Mouse (Mus musculus): ENCODE results near the gene Bag2.

Bag2 gene

GRCm38 (mm10) chr1:33757491-33758041 lies at the start of gene Bag2:
Gene Bag2 (minus strand): TSS chr1:33757795.
- in situ Hi-C loops (cut with MseI, MboI), result no loop called here

GRCm38 (mm10) chr1:33803323-33803722 lies 45.7 kb upstream of the Bag2 start:
- in situ Hi-C loops (cut with MseI, MboI), result no loop called here

DNA sequence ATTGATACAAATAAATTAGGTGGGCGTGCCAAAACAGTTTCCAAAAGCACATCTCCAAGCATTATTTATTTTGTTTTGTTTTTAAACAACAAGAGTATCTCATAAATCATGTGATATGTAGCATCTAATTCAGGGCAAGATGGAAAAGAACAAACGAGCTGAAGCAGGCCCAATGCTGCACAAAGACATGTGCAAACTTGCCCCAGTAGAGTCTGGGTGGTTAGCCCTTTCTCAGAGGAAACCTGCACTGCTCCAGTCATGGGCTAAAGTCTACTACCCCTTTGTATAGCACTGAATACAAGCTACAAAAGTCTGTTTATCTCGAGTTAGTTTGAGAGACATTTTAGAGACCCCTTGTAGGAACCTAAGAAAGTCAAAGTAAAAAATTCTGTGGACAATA lies 42.0 kb upstream of the Bag2 start:
- in situ Hi-C loops (cut with MseI, MboI), result no loop called here

DNA sequence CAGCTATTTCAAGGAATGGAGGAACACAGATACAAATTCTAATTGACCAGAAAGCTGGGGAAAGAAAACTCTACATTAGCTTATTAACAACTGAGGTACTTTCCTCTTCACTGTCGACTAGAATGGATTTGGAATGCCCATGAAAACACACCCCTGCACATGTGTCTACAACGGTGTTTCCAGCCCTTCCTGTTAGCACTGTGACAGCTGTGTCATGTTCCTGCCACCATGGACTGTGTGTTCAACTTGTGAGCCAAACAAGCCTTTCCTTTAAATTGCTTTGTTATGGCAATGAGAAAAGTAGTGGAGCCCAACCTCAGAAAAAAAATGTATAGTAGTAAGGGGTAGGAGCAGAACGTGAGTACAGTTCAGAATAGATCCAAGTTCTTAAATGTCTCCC lies 30.9 kb upstream of the Bag2 start:
- in situ Hi-C loops (cut with MseI, MboI), result no loop called here

GRCm38 (mm10) chr1:33788072-33788471 lies 30.5 kb upstream of the Bag2 start:
- in situ Hi-C loops (cut with MseI, MboI), result no loop called here

DNA sequence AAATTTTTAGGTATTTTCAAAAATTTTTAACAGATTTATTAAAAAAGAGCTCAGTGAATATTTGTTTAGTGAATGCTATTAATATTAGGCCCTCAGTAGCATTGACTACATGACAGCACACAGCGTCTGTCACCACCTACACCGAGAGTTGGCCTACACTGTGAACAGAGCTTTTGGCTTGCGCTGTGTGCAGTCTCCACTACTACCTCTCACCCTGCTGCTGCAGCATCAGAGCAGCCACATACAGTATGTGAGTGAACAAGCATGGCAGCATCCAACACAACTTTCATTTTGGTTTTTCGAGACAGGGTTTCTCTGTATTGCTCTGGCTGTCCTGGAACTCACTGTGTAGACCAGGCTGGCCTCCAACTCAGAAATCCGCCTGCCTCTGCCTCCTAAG lies 27.0 kb upstream of the Bag2 start:
- in situ Hi-C loops (cut with MseI, MboI), result no loop called here

GRCm38 (mm10) chr1:33776175-33776611 lies 18.6 kb upstream of the Bag2 start:
- in situ Hi-C loops (cut with MseI, MboI), result no loop called here

- in situ Hi-C loops (cut with MseI, MboI), result no loop called here
Observed at GRCm38 (mm10) chr1:33772106-33772505, 14.5 kb upstream of the Bag2 start.

DNA sequence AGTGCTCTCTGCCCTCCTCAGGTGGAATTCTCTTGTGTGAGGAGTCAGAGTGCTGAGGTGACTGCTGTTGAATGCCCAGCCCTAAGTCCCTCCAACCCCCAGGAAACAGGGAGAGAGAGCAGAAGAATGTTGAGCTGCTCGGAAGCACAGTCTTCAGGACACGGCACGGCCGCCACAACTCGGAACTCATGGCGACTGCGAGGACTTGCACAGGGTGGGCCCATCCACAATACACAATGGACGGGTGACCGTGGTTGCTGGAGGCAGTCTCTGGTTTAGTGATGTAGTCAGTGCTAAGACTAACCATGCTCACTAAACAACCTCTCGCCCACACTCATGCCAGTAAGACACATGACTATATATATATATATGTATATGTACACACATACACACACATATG lies 14.0 kb upstream of the Bag2 start:
- in situ Hi-C loops (cut with MseI, MboI), result no loop called here

DNA sequence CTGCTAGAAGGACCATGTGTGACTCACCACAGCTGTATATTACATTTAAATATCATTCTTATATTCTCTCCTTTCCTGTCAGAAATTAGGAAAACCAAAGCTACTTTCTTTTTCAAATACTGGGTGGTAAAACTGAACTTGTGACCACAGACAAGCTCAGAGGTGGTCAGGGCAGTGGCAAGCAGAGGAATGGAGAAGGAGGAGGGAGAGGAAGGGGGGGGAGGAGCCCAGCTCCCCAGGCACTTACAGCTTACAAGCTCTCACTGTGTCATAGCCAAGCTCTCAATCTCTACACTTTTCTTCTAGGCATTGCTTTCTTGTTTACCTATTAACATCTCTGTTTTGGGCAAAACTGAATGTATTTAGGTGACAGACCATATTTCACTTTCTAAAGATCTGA lies 11.2 kb upstream of the Bag2 start:
- in situ Hi-C loops (cut with MseI, MboI), result no loop called here

DNA sequence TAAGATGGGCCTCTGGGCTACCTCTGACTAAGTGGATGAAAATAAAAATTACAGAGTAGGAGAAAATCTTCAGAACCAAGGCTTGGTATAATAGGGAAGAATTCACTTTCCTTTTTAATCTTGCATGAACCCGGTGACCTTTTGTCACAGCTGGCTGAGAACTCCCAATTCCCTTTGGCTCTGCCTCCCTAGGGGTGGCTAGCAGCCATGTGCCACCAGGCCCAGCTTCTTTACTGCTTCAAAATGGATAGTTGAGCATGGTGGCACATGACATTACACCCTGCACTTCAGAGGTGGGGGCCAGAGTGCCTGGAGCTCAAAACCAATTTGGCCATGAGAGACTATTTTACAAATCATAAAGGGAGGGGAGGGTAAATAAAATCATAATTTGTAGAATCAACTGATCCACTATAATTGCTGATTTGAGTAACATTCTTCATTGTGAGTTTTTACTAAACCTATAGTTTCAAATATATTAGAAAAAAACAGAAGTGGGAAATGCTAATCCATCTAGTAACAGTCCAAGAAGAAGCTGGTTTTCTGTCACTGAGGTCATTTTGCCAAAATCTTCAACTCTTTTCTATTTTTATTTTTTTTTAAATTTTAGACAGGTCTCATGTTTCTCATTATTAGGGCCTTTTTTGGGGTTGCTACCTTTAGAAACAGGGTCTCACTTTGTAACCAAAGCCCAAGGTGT lies 10.6 kb upstream of the Bag2 start:
- in situ Hi-C loops (cut with MseI, MboI), result no loop called here

- in situ Hi-C loops (cut with MseI, MboI), result no loop called here
Observed at GRCm38 (mm10) chr1:33766520-33767508, 9.2 kb upstream of the Bag2 start.

- in situ Hi-C loops (cut with MseI, MboI), result no loop called here
Observed at GRCm38 (mm10) chr1:33765468-33766080, 8.0 kb upstream of the Bag2 start.

GRCm38 (mm10) chr1:33763826-33764225 lies 6.2 kb upstream of the Bag2 start:
- in situ Hi-C loops (cut with MseI, MboI), result no loop called here

DNA sequence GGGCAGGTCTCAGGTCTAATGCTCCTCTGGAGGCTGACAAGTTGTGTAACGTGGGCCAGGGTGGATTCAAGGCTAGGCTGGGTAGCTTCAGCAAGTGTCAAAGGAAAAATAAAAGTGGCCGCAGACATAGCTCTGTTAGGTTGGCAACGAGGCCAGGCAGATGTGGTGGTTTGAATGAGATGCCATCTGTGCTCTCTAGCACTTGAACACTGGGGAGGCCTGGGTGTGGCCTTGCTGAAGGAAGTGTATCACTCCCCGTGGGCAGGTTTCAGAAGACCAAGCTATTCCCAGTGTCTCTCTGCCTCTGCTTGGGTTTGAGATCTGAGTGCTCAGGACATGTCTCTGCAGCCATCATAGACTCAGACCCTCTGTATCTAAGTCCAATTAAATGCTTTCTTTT lies 893 bp upstream of the Bag2 start:
- in situ Hi-C loops (cut with MseI, MboI), result no loop called here

- in situ Hi-C loops (cut with MseI, MboI), result no loop called here
Observed at GRCm38 (mm10) chr1:33757033-33757413, 572 bp downstream of the Bag2 start.

- in situ Hi-C loops (cut with MseI, MboI), result no loop called here
Observed at GRCm38 (mm10) chr1:33756258-33757032, 1.1 kb downstream of the Bag2 start.

- in situ Hi-C loops (cut with MseI, MboI), result no loop called here
Observed at GRCm38 (mm10) chr1:33755799-33756198, 1.8 kb downstream of the Bag2 start.

GRCm38 (mm10) chr1:33754965-33755735 lies 2.4 kb downstream of the Bag2 start:
- in situ Hi-C loops (cut with MseI, MboI), result no loop called here

GRCm38 (mm10) chr1:33754089-33754488 lies 3.5 kb downstream of the Bag2 start:
- in situ Hi-C loops (cut with MseI, MboI), result no loop called here

DNA sequence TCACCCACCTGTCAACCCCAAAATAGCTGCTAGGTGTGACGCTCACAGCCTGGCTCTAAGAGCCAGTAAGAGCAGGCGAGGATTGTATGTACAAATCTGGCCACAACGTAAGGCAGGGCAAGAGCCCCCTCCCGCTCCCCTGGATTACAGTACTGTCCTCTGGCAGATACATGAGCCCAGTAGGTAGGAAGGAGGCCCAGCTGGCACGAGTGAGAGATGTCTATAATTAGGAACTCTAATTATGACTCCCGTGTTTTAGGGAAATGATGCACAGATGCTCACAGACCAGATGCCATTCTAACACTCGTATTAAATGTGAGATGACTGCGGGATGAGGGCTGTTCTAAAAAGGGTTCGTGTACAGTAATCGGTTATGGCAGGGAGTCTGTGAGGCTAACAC lies 6.3 kb downstream of the Bag2 start:
- in situ Hi-C loops (cut with MseI, MboI), result no loop called here

Measured in mouse trophoblast stem cell (cell line).